Mouse (Mus musculus) olfactory bulb, adult 2 months (tissue): ENCODE data around the gene Zpr1.

Source experiments
- CTCF ChIP-seq: fragments of 200-500 bp; IDR thresholded peaks from 2 replicates; pipeline ENCODE4 v1.5.1; 2012; ENCODE audit warnings: low read depth, mild to moderate bottlenecking, low read length, moderate library complexity; ENCODE audit not compliant: insufficient read depth
- POLR2A ChIP-seq: fragments of 200-500 bp; IDR thresholded peaks from 2 replicates; pipeline ENCODE4 v1.6.1; 2012; ENCODE audit warnings: mild to moderate bottlenecking, low read depth, low read length, moderate library complexity; ENCODE audit not compliant: insufficient read depth

- TF ChIP-seq CTCF (no peak), POLR2A (no peak)
These were observed 37.2 kb upstream of the Zpr1 start for GRCm38 (mm10) chr9:46235649-46236048.
